9 mouse cellular contexts compared by ENCODE assay signal in genomic region chr6:90787036-90787435, GRCm38 (mm10).
DNase-seq lines count a peak whose midpoint lies in the region; ATAC-seq and TF ChIP-seq lines count a peak whose summit lies in the region.
"Had no signal": no experiment of that assay in that cellular context is flagged by ENCODE, and none has a peak within 500 bp of the region (broad histone marks: within the 10 kb centered on the region; RNA-seq: fewer than 3 reads in every experiment).

No protein-coding gene starts in this region.

- H3K9ac ChIP-seq in hindbrain, postnatal 0 days (replicated peaks; ENCODE audit: low read length) = no peak overlapping the region
- no peak overlapping the region for H3K9ac ChIP-seq in neural tube, embryonic 14.5 days (replicated peaks; ENCODE audit: low read depth, low read length)

- H3K27ac ChIP-seq in bone marrow macrophage, adult 2 months (ENCODE audit: insufficient read depth, low read depth, low read length) = 0 out of 2 replicates have a peak overlapping the region, but pooled peaks have one; percentile 21
- peak overlapping the region; percentile 69 for H3K27ac ChIP-seq in hindbrain, postnatal 0 days
- peak overlapping the region; percentile 70 for H3K27ac ChIP-seq in neural tube, embryonic 14.5 days (ENCODE audit: low read depth, low read length)
- H3K27ac ChIP-seq: macrophage had no signal

- H3K4me3 ChIP-seq in bone marrow macrophage, adult 2 months (ENCODE audit: insufficient read depth, low read length) = no peak overlapping the region
- H3K4me3 ChIP-seq in hindbrain, postnatal 0 days (ENCODE audit: low read length) = no peak overlapping the region
- no peak overlapping the region for H3K4me3 ChIP-seq in neural tube, embryonic 14.5 days (ENCODE audit: low read depth, low read length)

- TF ChIP-seq POLR2A in bone marrow macrophage, adult 2 months (IDR thresholded peaks at IDR 0.05; ENCODE audit: borderline replicate concordance, low read depth, low read length) = no peak

- H3K9me3 ChIP-seq in hindbrain, postnatal 0 days (ENCODE audit: low read length) = no peaks in the 10 kb centered on the region
- no peaks in the 10 kb centered on the region for H3K9me3 ChIP-seq in neural tube, embryonic 14.5 days (ENCODE audit: control insufficient read depth, low read length)

- no peak for ATAC-seq in hindbrain, postnatal 0 days
- no peak for ATAC-seq in neural tube, embryonic 14.5 days (ENCODE audit: low read depth)
- ATAC-seq in erythroid progenitor cell, adult 5-6 weeks (replicated peaks; ENCODE audit: low FRiP score, poor library complexity, severe bottlenecking) = no peak

- DNase-seq in layer of hippocampus, adult 11-12 months (ENCODE audit: low spot score) = peak; percentile 60
- DNase-seq in layer of hippocampus, adult 9-10 months (ENCODE audit: low spot score) = no peak
- peak; percentile 46 for DNase-seq in hindbrain, postnatal 0 days (ENCODE audit: low spot score)
- DNase-seq in heart, postnatal 10 days = no peak
- DNase-seq in heart, adult 8-10 months (ENCODE audit: low spot score) = no peak

- 19% methylated on average over 6 of the region's 6 CpGs for WGBS in hindbrain, postnatal 0 days
- 45% methylated on average over 6 of the region's 6 CpGs for WGBS in neural tube, embryonic 14.5 days

- no peak for TF ChIP-seq CTCF in bone marrow macrophage, adult 2 months (IDR thresholded peaks at IDR 0.05; ENCODE audit: low read depth, low read length)
- no peak for TF ChIP-seq CTCF in hindbrain, postnatal 0 days (IDR thresholded peaks at IDR 0.05; ENCODE audit: low read depth)

- intact Hi-C loops in heart, postnatal 10 days (cut with DNase I) = no loop called here

- no peaks in the 10 kb centered on the region for H3K27me3 ChIP-seq in hindbrain, postnatal 0 days (ENCODE audit: insufficient read depth, low read length)
- H3K27me3 ChIP-seq in neural tube, embryonic 14.5 days (ENCODE audit: control insufficient read depth, insufficient read depth, low read length) = no peaks in the 10 kb centered on the region

- no peak overlapping the region for H3K4me2 ChIP-seq in hindbrain, postnatal 0 days (ENCODE audit: low read depth, low read length)
- H3K4me2 ChIP-seq in neural tube, embryonic 14.5 days (ENCODE audit: low read depth, low read length) = peak overlapping the region; percentile 8; the same call in 1 of the 2 replicates

- H3K4me1 ChIP-seq in bone marrow macrophage, adult 2 months (ENCODE audit: control insufficient read depth, insufficient read depth, low read length) = peaks cover 28% of the 10 kb centered on the region
- H3K4me1 ChIP-seq in hindbrain, postnatal 0 days (ENCODE audit: insufficient read depth, low read length) = peaks cover 45% of the 10 kb centered on the region
- peaks cover 37% of the 10 kb centered on the region for H3K4me1 ChIP-seq in neural tube, embryonic 14.5 days (ENCODE audit: control insufficient read depth, insufficient read depth, low read length)

- no peaks in the 10 kb centered on the region for H3K36me3 ChIP-seq in hindbrain, postnatal 0 days (ENCODE audit: insufficient read depth, low read length)
- no peaks in the 10 kb centered on the region for H3K36me3 ChIP-seq in neural tube, embryonic 14.5 days (ENCODE audit: control insufficient read depth, insufficient read depth, low read length)

Comparison
In these comparisons a context has a peak if more than half of its experiments do, and no peak if none do; other contexts are left out.
1. DNase-seq: peak in layer of hippocampus, adult 11-12 months (single experiment) and hindbrain, postnatal 0 days (single experiment); none in layer of hippocampus, adult 9-10 months (single experiment), heart, postnatal 10 days (0 of 2) and heart, adult 8-10 months (single experiment).
2. Peak in every context shown above with its lines, with median percentiles within 50 percentile points of each other: H3K27ac ChIP-seq.